In genomic region chr12:111550679-111551078, GRCm38 (mm10) we compare ENCODE assay signal across 12 mouse cellular contexts. TPM values are rescaled to one million over a fixed set of nuclear protein-coding genes. Genes with fewer than 3 reads are reported as not detected.
DNase-seq lines count a peak whose midpoint lies in the region; ATAC-seq and TF ChIP-seq lines count a peak whose summit lies in the region.
"Had no signal": no experiment of that assay in that cellular context is flagged by ENCODE, and none has a peak within 500 bp of the region (broad histone marks: within the 10 kb centered on the region; RNA-seq: fewer than 3 reads in every experiment).

No protein-coding gene starts in this region.

- H3K36me3 ChIP-seq in kidney, embryonic 16.5 days (ENCODE audit: insufficient read depth, low read length) = peaks cover 17% of the 10 kb centered on the region
- H3K36me3 ChIP-seq in lung, postnatal 0 days (ENCODE audit: insufficient read depth, low read length) = 0 out of 2 replicates have a peak, but pooled peaks cover 7% of the 10 kb centered on the region

- peak; percentile 29 for DNase-seq in kidney, adult 18-20 months
- no peak for DNase-seq in lung, postnatal 0 days (ENCODE audit: low spot score)
- no peak for DNase-seq in lung, postnatal 10 days
- DNase-seq in urinary bladder, adult 2 months (ENCODE audit: low spot score) = no peak
- no peak for DNase-seq in yolk sac, embryonic 10.5 days (ENCODE audit: low spot score)
- DNase-seq: cerebellum, adult 9-11 months; kidney, adult 9 months had no signal

- no peak overlapping the region for H3K4me2 ChIP-seq in kidney, embryonic 16.5 days (replicated peaks; ENCODE audit: low read depth, low read length)
- H3K4me2 ChIP-seq in lung, postnatal 0 days (replicated peaks; ENCODE audit: low read depth, low read length) = no peak overlapping the region
- H3K4me2 ChIP-seq: heart, embryonic 15.5 days had no signal

- H3K9me3 ChIP-seq in kidney, embryonic 16.5 days (ENCODE audit: low read length) = no peaks in the 10 kb centered on the region
- no peaks in the 10 kb centered on the region for H3K9me3 ChIP-seq in lung, postnatal 0 days (ENCODE audit: low read length)
- H3K9me3 ChIP-seq: heart, embryonic 15.5 days had no signal

- no peaks in the 10 kb centered on the region for H3K27me3 ChIP-seq in kidney, embryonic 16.5 days (ENCODE audit: insufficient read depth, low read length)
- H3K27me3 ChIP-seq in lung, postnatal 0 days (replicated peaks; ENCODE audit: insufficient read depth, low read length) = no peaks in the 10 kb centered on the region
- H3K27me3 ChIP-seq: heart, embryonic 15.5 days had no signal

- TF ChIP-seq CTCF in lung, postnatal 0 days (IDR thresholded peaks at IDR 0.05) = peak; percentile 41

- 34% methylated on average over 1 of the region's 1 CpGs for WGBS in kidney, embryonic 16.5 days
- 54% methylated on average over 1 of the region's 1 CpGs for WGBS in lung, postnatal 0 days

- no peak overlapping the region for H3K27ac ChIP-seq in kidney, embryonic 16.5 days (ENCODE audit: low read length)
- H3K27ac ChIP-seq in lung, postnatal 0 days (ENCODE audit: low read length) = no peak overlapping the region
- H3K27ac ChIP-seq: heart, embryonic 15.5 days had no signal

- H3K4me1 ChIP-seq in kidney, embryonic 16.5 days (ENCODE audit: insufficient read depth, low read length) = no peaks in the 10 kb centered on the region
- no peaks in the 10 kb centered on the region for H3K4me1 ChIP-seq in lung, postnatal 0 days (ENCODE audit: insufficient read depth, low read depth, low read length)
- H3K4me1 ChIP-seq: heart, embryonic 15.5 days had no signal

- no peak for ATAC-seq in kidney, embryonic 16.5 days (ENCODE audit: low FRiP score, low TSS enrichment)
- no peak for ATAC-seq in lung, postnatal 0 days
- peak; percentile 65; the same call in 1 of the 2 replicates for ATAC-seq in erythroid progenitor cell, adult 5-6 weeks (replicated peaks; ENCODE audit: low FRiP score, poor library complexity, severe bottlenecking)
- 0 out of 2 replicates have a peak, but pooled peaks have one; percentile 25 for ATAC-seq in megakaryocyte progenitor cell, adult 5-6 weeks (replicated peaks; ENCODE audit: poor library complexity)
- ATAC-seq: midbrain, embryonic 16.5 days had no signal

- H3K9ac ChIP-seq in kidney, embryonic 16.5 days (replicated peaks; ENCODE audit: low read length) = no peak overlapping the region
- no peak overlapping the region for H3K9ac ChIP-seq in lung, postnatal 0 days (replicated peaks; ENCODE audit: low read depth)
- H3K9ac ChIP-seq: heart, embryonic 15.5 days had no signal

- no peak overlapping the region for H3K4me3 ChIP-seq in kidney, embryonic 16.5 days (ENCODE audit: low read length)
- H3K4me3 ChIP-seq in lung, postnatal 0 days (ENCODE audit: low read depth, low read length) = no peak overlapping the region
- H3K4me3 ChIP-seq: heart, embryonic 15.5 days had no signal

- TF ChIP-seq EP300 in lung, postnatal 0 days (IDR thresholded peaks at IDR 0.05) = no peak

RNA-seq across cellular contexts. Expression of gene Eif5, which starts 12.9 kb away (rescaled TPM):
- polyA plus RNA-seq in kidney, embryonic 16.5 days (2015; fragmentation: Nextera tagmentation; extraction: Ambion mirVana) = 481 and 498 TPM in 2 replicates
- 412 and 458 TPM in 2 replicates for polyA plus RNA-seq in lung, postnatal 0 days (2015; fragmentation: Nextera tagmentation; extraction: Ambion mirVana)
- total RNA-seq in erythroid progenitor cell, adult 5-6 weeks (2015; ENCODE audit: low replicate concordance) = 265 and 296 TPM in 2 replicates
- total RNA-seq in erythroid progenitor cell, adult 5-6 weeks (2017; ENCODE audit: low replicate concordance) = 240 and 253 TPM in 2 replicates
- 349 and 403 TPM in 2 replicates for total RNA-seq in megakaryocyte progenitor cell, adult 5-6 weeks (2015)
- total RNA-seq in megakaryocyte progenitor cell, adult 5-6 weeks (2017) = 221 and 322 TPM in 2 replicates
- 139 and 141 TPM in 2 replicates for polyA plus RNA-seq in urinary bladder, adult 2 months (2012; rRNA removed)

RNA-seq across cellular contexts. Expression of gene Mark3, which starts 23.6 kb away (rescaled TPM):
- polyA plus RNA-seq in kidney, embryonic 16.5 days (2015; fragmentation: Nextera tagmentation; extraction: Ambion mirVana) = 31.5 and 32.2 TPM in 2 replicates
- polyA plus RNA-seq in lung, postnatal 0 days (2015; fragmentation: Nextera tagmentation; extraction: Ambion mirVana) = 25.8 and 26.0 TPM in 2 replicates
- total RNA-seq in erythroid progenitor cell, adult 5-6 weeks (2015; ENCODE audit: low replicate concordance) = 200 and 221 TPM in 2 replicates
- 177 and 202 TPM in 2 replicates for total RNA-seq in erythroid progenitor cell, adult 5-6 weeks (2017; ENCODE audit: low replicate concordance)
- total RNA-seq in megakaryocyte progenitor cell, adult 5-6 weeks (2015) = 60.2 and 88.1 TPM in 2 replicates
- 63.5 and 73.1 TPM in 2 replicates for total RNA-seq in megakaryocyte progenitor cell, adult 5-6 weeks (2017)
- 56.1 and 59.8 TPM in 2 replicates for polyA plus RNA-seq in urinary bladder, adult 2 months (2012; rRNA removed)

Comparison
In these comparisons a context has a peak if more than half of its experiments do, and no peak if none do; other contexts are left out.
1. ATAC-seq: peak in erythroid progenitor cell, adult 5-6 weeks (single experiment) and megakaryocyte progenitor cell, adult 5-6 weeks (single experiment); none in kidney, embryonic 16.5 days (single experiment) and lung, postnatal 0 days (single experiment).